Mouse (Mus musculus): ENCODE results near the gene Fbxl20. TPM values are rescaled to one million over a fixed set of nuclear protein-coding genes. Genes with fewer than 3 reads are reported as not detected.

Gene Fbxl20
- polyA plus RNA-seq, 1 experiment from 2014 or later: 12.9 TPM

DNA sequence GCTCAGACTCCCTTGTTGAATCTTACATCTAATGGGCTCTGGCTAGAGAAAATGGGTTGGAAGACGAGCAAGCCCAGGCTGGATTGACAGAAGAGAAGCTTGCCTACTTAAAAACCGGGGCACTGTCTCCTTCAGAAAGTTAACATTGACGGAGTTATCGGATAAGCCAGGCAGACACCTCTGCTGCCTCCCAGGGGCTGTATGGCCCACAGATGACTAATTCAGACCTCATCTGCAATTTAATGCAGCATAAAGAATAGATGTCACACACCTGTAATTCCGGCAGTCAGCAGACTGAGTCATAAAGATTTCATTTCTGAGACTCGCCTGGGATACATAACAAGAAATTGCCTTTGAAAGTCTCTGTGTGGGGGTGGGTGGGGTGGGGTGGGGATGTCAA lies 69.8 kb downstream of the Fbxl20 start:
- H3K4me3 ChIP-seq (ENCODE audit: low read depth, low read length): no peak overlapping the region
- H3K27me3 ChIP-seq (ENCODE audit: control insufficient read depth, insufficient read depth, low read length): no peaks in the 10 kb centered on the region
- no peaks in the 10 kb centered on the region for H3K9me3 ChIP-seq (replicated peaks; ENCODE audit: control insufficient read depth, low read length)
- peaks cover 9% of the 10 kb centered on the region; the same call in 1 of the 2 replicates for H3K4me1 ChIP-seq (ENCODE audit: control insufficient read depth, insufficient read depth, low read length)
- H3K4me2 ChIP-seq: no peak overlapping the region
- ATAC-seq (replicated peaks; ENCODE audit: insufficient number of reproducible peaks, low FRiP score, low TSS enrichment): no peak
- H3K27ac ChIP-seq (ENCODE audit: low read depth, low read length): no peak overlapping the region
- H3K9ac ChIP-seq (ENCODE audit: low read depth, low read length): no peak overlapping the region
- peaks cover 2% of the 10 kb centered on the region; the same call in 1 of the 2 replicates for H3K36me3 ChIP-seq (ENCODE audit: control insufficient read depth, insufficient read depth, low read length)
- WGBS (ENCODE audit: insufficient replicate concordance): 80% methylated on average over 6 of the region's 6 CpGs

DNA sequence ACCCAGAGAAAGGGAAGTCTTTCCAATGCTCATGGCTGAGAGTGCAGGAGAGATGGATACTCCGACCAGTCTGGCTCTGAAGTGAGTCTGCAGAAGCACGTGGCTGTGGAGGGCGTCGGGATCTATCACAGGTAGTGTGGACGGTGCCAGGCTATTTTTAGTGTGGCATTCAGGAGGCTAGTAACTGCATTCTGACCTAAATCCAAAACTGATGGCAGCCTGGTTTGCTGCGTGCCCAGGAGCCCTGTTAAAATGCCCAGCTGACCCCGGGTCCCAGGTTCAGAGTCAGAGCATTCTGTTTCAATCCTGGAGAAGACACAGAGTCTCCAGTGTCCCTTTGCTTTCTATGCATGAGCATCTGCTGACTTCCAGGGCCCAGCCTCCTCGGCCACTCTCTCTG lies 73.1 kb downstream of the Fbxl20 start:
- Histone ChIP-seq H3K4me2 (no peak overlapping the region), H3K4me1 (ENCODE audit: control insufficient read depth, insufficient read depth, low read length) (peaks cover 12% of the 10 kb centered on the region), H3K9ac (ENCODE audit: low read depth, low read length) (no peak overlapping the region), H3K9me3 (replicated peaks; ENCODE audit: control insufficient read depth, low read length) (no peaks in the 10 kb centered on the region), H3K27me3 (ENCODE audit: control insufficient read depth, insufficient read depth, low read length) (no peaks in the 10 kb centered on the region), H3K36me3 (ENCODE audit: control insufficient read depth, insufficient read depth, low read length) (peaks cover 2% of the 10 kb centered on the region; the same call in 1 of the 2 replicates), H3K4me3 (ENCODE audit: low read depth, low read length) (no peak overlapping the region), H3K27ac (ENCODE audit: low read depth, low read length) (no peak overlapping the region)
- WGBS (ENCODE audit: insufficient replicate concordance): 54% methylated on average over 8 of the region's 8 CpGs
- ATAC-seq (replicated peaks; ENCODE audit: insufficient number of reproducible peaks, low FRiP score, low TSS enrichment): no peak

DNA sequence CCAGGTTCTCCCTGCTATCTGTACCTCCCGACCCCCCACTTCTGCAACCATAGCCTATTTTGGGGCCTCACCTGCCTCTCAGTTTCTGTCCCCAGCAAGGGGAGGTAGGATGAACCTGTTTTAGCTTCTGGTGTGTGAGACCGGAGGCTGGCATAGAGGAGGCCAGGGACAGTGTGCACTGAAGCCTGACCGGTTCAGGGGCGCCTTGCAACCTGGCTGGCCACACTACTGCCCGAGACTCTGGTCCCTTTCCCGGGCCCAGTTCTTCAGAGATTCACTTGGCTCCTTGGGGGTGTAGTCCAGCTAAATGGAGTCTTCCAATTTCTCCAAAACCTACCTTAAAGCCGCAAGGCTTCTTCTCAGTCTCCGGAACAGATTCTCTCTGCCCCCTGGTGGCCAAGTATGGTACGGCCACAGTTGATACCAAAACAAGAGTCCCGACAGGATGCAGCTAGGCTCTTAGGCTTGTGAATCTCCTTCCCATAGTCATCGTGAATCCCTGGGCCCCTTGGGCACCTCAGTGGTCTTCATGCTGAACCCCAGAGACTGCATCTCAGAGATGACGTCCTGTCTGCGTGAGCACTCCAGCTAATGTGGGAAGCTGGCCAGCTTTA lies 74.9 kb downstream of the Fbxl20 start:
- no peaks in the 10 kb centered on the region for H3K9me3 ChIP-seq (replicated peaks; ENCODE audit: control insufficient read depth, low read length)
- no peaks in the 10 kb centered on the region for H3K36me3 ChIP-seq (ENCODE audit: control insufficient read depth, insufficient read depth, low read length)
- peak overlapping the region; percentile 14 for H3K4me2 ChIP-seq
- H3K4me3 ChIP-seq (ENCODE audit: low read depth, low read length): no peak overlapping the region
- no peaks in the 10 kb centered on the region for H3K27me3 ChIP-seq (ENCODE audit: control insufficient read depth, insufficient read depth, low read length)
- peaks cover 12% of the 10 kb centered on the region for H3K4me1 ChIP-seq (ENCODE audit: control insufficient read depth, insufficient read depth, low read length)
- H3K9ac ChIP-seq (ENCODE audit: low read depth, low read length): no peak overlapping the region
- H3K27ac ChIP-seq (ENCODE audit: low read depth, low read length): no peak overlapping the region
- ATAC-seq (replicated peaks; ENCODE audit: insufficient number of reproducible peaks, low FRiP score, low TSS enrichment): no peak
- 16% methylated on average over 13 of the region's 13 CpGs for WGBS (ENCODE audit: insufficient replicate concordance)

DNA sequence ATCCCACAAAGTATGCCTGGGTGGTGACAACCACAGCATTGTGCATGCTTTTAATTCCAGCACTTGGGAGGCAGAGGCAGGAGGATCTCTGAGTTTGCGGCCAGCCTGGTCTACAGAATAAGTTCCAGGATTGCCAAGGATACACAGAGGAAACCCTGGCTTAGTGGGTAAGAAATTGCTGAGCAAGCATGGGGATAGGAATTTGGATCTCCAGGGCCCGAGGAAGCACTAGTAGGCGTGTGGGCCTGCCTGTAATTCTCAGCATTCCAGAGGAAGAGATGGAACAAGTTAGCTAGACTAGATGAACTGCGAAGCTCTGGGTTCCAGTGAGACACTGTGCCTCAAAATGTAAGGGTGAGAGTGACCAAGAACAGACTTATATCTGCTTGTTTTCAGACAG lies 76.8 kb downstream of the Fbxl20 start:
- 85% methylated on average over 4 of the region's 4 CpGs for WGBS (ENCODE audit: insufficient replicate concordance)

DNA sequence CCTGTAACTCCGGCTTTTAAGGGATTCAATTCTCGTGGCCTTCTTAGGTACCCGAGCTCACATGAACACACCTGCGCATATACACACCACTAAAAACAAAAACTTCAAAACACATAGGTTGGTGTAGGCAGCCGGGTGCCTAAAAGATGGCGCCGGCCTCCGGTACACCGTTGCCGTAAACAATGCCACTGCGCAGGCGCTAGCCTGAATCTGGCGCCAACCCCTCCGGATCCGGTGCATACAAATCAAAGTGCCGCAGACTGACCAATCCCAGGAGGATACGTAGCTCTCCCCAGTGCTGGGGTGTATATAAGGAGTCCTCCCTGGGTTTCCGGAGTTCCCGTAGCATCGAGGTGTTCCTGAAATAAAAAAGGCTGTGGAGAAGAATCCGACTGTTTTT lies 82.9 kb downstream of the Fbxl20 start:
- H3K9ac ChIP-seq (ENCODE audit: low read depth, low read length): no peak overlapping the region
- H3K4me1 ChIP-seq (ENCODE audit: control insufficient read depth, insufficient read depth, low read length): no peaks in the 10 kb centered on the region
- H3K36me3 ChIP-seq (ENCODE audit: control insufficient read depth, insufficient read depth, low read length): no peaks in the 10 kb centered on the region
- H3K9me3 ChIP-seq (replicated peaks; ENCODE audit: control insufficient read depth, low read length): no peaks in the 10 kb centered on the region
- H3K27ac ChIP-seq (ENCODE audit: low read depth, low read length): no peak overlapping the region
- H3K4me3 ChIP-seq (ENCODE audit: low read depth, low read length): no peak overlapping the region
- H3K4me2 ChIP-seq: no peak overlapping the region
- WGBS (ENCODE audit: insufficient replicate concordance): 89% methylated on average over 21 of the region's 21 CpGs
- no peaks in the 10 kb centered on the region for H3K27me3 ChIP-seq (ENCODE audit: control insufficient read depth, insufficient read depth, low read length)
- ATAC-seq (replicated peaks; ENCODE audit: insufficient number of reproducible peaks, low FRiP score, low TSS enrichment): no peak

More for the DNA sequence above, 76.8 kb downstream of the Fbxl20 start:
- H3K9ac ChIP-seq (ENCODE audit: low read depth, low read length): no peak overlapping the region
- no peak overlapping the region for H3K4me2 ChIP-seq
- H3K9me3 ChIP-seq (replicated peaks; ENCODE audit: control insufficient read depth, low read length): no peaks in the 10 kb centered on the region
- no peaks in the 10 kb centered on the region for H3K36me3 ChIP-seq (ENCODE audit: control insufficient read depth, insufficient read depth, low read length)
- no peaks in the 10 kb centered on the region for H3K27me3 ChIP-seq (ENCODE audit: control insufficient read depth, insufficient read depth, low read length)
- peaks cover 12% of the 10 kb centered on the region for H3K4me1 ChIP-seq (ENCODE audit: control insufficient read depth, insufficient read depth, low read length)
- no peak overlapping the region for H3K4me3 ChIP-seq (ENCODE audit: low read depth, low read length)
- no peak for ATAC-seq (replicated peaks; ENCODE audit: insufficient number of reproducible peaks, low FRiP score, low TSS enrichment)
- H3K27ac ChIP-seq (ENCODE audit: low read depth, low read length): no peak overlapping the region

DNA sequence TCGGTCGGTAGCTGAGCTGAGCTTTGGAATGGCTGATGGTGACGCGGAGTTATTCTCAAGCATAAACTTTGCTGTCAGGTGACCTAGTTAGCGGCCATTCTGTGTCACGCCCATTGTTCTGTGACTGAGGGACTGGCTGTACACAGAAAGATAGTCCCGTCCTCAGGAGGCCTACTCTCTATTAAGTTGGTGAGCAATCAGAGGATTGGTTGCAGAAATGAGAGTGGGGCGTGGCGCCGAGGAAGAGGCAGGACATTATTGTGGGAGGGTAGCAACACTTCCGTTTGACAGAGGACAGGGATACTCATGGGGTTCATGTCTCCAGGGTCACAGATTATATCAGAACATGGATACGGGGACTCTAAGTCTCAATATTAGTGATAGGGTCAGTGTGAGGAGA lies 84.0 kb downstream of the Fbxl20 start:
- no peak overlapping the region for H3K4me3 ChIP-seq (ENCODE audit: low read depth, low read length)
- no peak overlapping the region for H3K9ac ChIP-seq (ENCODE audit: low read depth, low read length)
- H3K4me2 ChIP-seq: no peak overlapping the region
- no peak overlapping the region for H3K27ac ChIP-seq (ENCODE audit: low read depth, low read length)
- ATAC-seq (replicated peaks; ENCODE audit: insufficient number of reproducible peaks, low FRiP score, low TSS enrichment): no peak
- no peaks in the 10 kb centered on the region for H3K4me1 ChIP-seq (ENCODE audit: control insufficient read depth, insufficient read depth, low read length)
- 90% methylated on average over 12 of the region's 12 CpGs for whole genome bisulfite sequencing (ENCODE audit: insufficient replicate concordance)
- no peaks in the 10 kb centered on the region for H3K9me3 ChIP-seq (replicated peaks; ENCODE audit: control insufficient read depth, low read length)
- no peaks in the 10 kb centered on the region for H3K36me3 ChIP-seq (ENCODE audit: control insufficient read depth, insufficient read depth, low read length)
- no peaks in the 10 kb centered on the region for H3K27me3 ChIP-seq (ENCODE audit: control insufficient read depth, insufficient read depth, low read length)

DNA sequence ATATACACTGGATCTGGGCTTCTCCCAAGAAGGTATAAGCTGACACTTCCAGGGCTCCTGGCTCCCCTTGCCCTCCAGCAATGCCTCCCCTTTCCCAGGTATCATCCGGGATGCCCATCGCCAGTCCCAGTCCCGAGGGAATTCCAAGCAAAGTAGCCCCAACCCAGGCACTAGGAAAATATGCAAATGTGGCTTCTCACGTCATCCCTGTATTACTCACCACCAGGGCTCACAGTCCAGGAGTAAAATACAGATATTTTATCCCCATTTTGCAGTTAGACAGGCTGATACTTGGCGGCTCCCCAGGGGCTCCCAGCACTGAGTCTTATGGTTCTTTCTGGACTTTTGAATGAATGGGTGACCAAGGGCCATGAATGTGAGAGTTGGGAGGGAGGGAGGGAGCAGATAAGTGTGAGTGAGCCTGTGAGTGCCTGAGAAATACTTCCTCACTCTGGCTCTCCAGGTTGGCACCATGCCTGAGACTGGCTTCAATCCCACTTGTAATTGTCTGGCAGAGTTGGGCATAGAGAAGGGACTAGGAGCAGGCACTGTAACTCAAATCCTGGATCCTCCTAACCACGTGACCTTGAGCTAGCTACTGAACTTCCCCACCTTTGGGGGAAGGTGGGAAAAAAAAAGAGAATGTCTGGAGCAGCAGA lies 88.2 kb downstream of the Fbxl20 start:
- Histone ChIP-seq H3K9me3 (replicated peaks; ENCODE audit: control insufficient read depth, low read length) (no peaks in the 10 kb centered on the region), H3K4me2 (no peak overlapping the region), H3K27me3 (ENCODE audit: control insufficient read depth, insufficient read depth, low read length) (no peaks in the 10 kb centered on the region), H3K9ac (ENCODE audit: low read depth, low read length) (no peak overlapping the region), H3K27ac (ENCODE audit: low read depth, low read length) (no peak overlapping the region), H3K4me3 (ENCODE audit: low read depth, low read length) (no peak overlapping the region), H3K4me1 (ENCODE audit: control insufficient read depth, insufficient read depth, low read length) (peaks cover 3% of the 10 kb centered on the region; the same call in 1 of the 2 replicates), H3K36me3 (ENCODE audit: control insufficient read depth, insufficient read depth, low read length) (no peaks in the 10 kb centered on the region)
- 57% methylated on average over 6 of the region's 6 CpGs for WGBS (ENCODE audit: insufficient replicate concordance)
- ATAC-seq (replicated peaks; ENCODE audit: insufficient number of reproducible peaks, low FRiP score, low TSS enrichment): no peak

DNA sequence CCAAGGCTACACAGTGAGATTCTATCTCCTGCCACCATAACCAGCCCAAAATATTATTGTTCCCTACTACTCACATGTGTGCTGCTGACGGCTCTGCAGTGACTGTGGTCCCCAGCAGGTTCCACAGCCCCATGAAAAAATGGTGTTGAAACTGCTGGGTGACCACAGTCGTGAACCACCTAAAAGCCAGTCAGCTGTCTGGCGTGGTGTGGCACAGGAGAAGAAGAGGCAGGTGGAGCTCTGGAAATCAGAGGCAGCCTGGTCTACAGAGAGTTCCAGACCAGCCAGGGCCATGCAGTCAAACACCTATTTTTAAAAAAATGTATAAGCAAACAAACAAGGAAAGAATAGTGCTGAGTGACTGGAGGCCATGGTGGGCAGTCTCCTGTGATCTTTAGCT lies 88.8 kb downstream of the Fbxl20 start:
- H3K4me3 ChIP-seq (ENCODE audit: low read depth, low read length): no peak overlapping the region
- H3K27ac ChIP-seq (ENCODE audit: low read depth, low read length): no peak overlapping the region
- ATAC-seq (replicated peaks; ENCODE audit: insufficient number of reproducible peaks, low FRiP score, low TSS enrichment): no peak
- H3K36me3 ChIP-seq (ENCODE audit: control insufficient read depth, insufficient read depth, low read length): no peaks in the 10 kb centered on the region
- WGBS (ENCODE audit: insufficient replicate concordance): 72% methylated on average over 3 of the region's 3 CpGs
- H3K9ac ChIP-seq (ENCODE audit: low read depth, low read length): no peak overlapping the region
- H3K9me3 ChIP-seq (replicated peaks; ENCODE audit: control insufficient read depth, low read length): no peaks in the 10 kb centered on the region
- H3K4me2 ChIP-seq: no peak overlapping the region
- H3K4me1 ChIP-seq (ENCODE audit: control insufficient read depth, insufficient read depth, low read length): peaks cover 3% of the 10 kb centered on the region; the same call in 1 of the 2 replicates
- no peaks in the 10 kb centered on the region for H3K27me3 ChIP-seq (ENCODE audit: control insufficient read depth, insufficient read depth, low read length)

Data from heart, embryonic 11.5 days (tissue).